Mouse (Mus musculus) kidney, postnatal 4 days (tissue): ENCODE results near the gene Mecom.

Experiments
- DNase-seq, 2 experiments: peaks; one replicate each; pipeline ENCODE4 v3.0.0; 2021; ENCODE audit warnings: mixed read lengths in 2 of 2

Gene Mecom

GRCm38 (mm10) chr3:30143440-30143839, 404.4 kb downstream of the Mecom start:
- DNase-seq, result no peak

GRCm38 (mm10) chr3:30140349-30140748, 407.5 kb downstream of the Mecom start:
- no peak for DNase-seq

GRCm38 (mm10) chr3:30139678-30140077, 408.1 kb downstream of the Mecom start:
- no peak for DNase-seq

- DNase-seq, result no peak
Measured at GRCm38 (mm10) chr3:30138588-30138987, 409.2 kb downstream of the Mecom start.

GRCm38 (mm10) chr3:30135857-30136256, 412.0 kb downstream of the Mecom start:
- no peak for DNase-seq

- no peak for DNase-seq
Measured at GRCm38 (mm10) chr3:30135119-30135518, 412.7 kb downstream of the Mecom start.

GRCm38 (mm10) chr3:30132981-30133380, 414.8 kb downstream of the Mecom start:
- DNase-seq, result no peak

GRCm38 (mm10) chr3:30132370-30132769, 415.4 kb downstream of the Mecom start:
- no peak for DNase-seq

- DNase-seq, result peak; percentile 56 to 61
Measured at GRCm38 (mm10) chr3:30130495-30130894, 417.3 kb downstream of the Mecom start.

GRCm38 (mm10) chr3:30122618-30123017, 425.2 kb downstream of the Mecom start:
- DNase-seq, result no peak

- DNase-seq, result no peak
Measured at GRCm38 (mm10) chr3:30120790-30121512, 426.9 kb downstream of the Mecom start.

GRCm38 (mm10) chr3:30118594-30119297, 429.1 kb downstream of the Mecom start:
- DNase-seq, result no peak

- peak in 1 of 2 experiments; percentile 35 for DNase-seq
Measured at GRCm38 (mm10) chr3:30113249-30113770, 434.5 kb downstream of the Mecom start.

- peak; percentile 47 to 71 for DNase-seq
Measured at GRCm38 (mm10) chr3:30107945-30108670, 439.7 kb downstream of the Mecom start.

- DNase-seq, result peak in 1 of 2 experiments; percentile 28
Measured at GRCm38 (mm10) chr3:30106481-30106880, 441.3 kb downstream of the Mecom start.

- DNase-seq, result peak in 1 of 2 experiments; percentile 10
Measured at GRCm38 (mm10) chr3:30105859-30106258, 441.9 kb downstream of the Mecom start.

- peak; percentile 55 to 60 for DNase-seq
Measured at GRCm38 (mm10) chr3:30105194-30105823, 442.5 kb downstream of the Mecom start.

- DNase-seq, result peak in 1 of 2 experiments; percentile 9
Measured at GRCm38 (mm10) chr3:30104515-30105098, 443.2 kb downstream of the Mecom start.

GRCm38 (mm10) chr3:30101146-30101545, 446.7 kb downstream of the Mecom start:
- no peak for DNase-seq

- no peak for DNase-seq
Measured at GRCm38 (mm10) chr3:30097713-30098112, 450.1 kb downstream of the Mecom start.

GRCm38 (mm10) chr3:30097129-30097528, 450.7 kb downstream of the Mecom start:
- no peak for DNase-seq

GRCm38 (mm10) chr3:30093005-30093404, 454.8 kb downstream of the Mecom start:
- peak in 1 of 2 experiments; percentile 11 for DNase-seq
